In genomic region chr6:97027110-97027677, GRCm38 (mm10) we compare ENCODE assay signal across 10 mouse cellular contexts. TPM values are rescaled to one million over a fixed set of nuclear protein-coding genes. Genes with fewer than 3 reads are reported as not detected.
DNase-seq lines count a peak whose midpoint lies in the region; ATAC-seq and TF ChIP-seq lines count a peak whose summit lies in the region.
"Had no signal": no experiment of that assay in that cellular context is flagged by ENCODE, and none has a peak within 500 bp of the region (broad histone marks: within the 10 kb centered on the region; RNA-seq: fewer than 3 reads in every experiment).

No protein-coding gene starts in this region.

- 40% methylated on average over 5 of the region's 5 CpGs for whole genome bisulfite sequencing in intestine, postnatal 0 days
- WGBS in intestine, embryonic 15.5 days, result 49% methylated on average over 5 of the region's 5 CpGs

- ATAC-seq in intestine, postnatal 0 days, result no peak
- no peak for ATAC-seq in intestine, embryonic 15.5 days
- ATAC-seq: activated CD4-positive, CD25-positive, alpha-beta regulatory T cell, adult 4 months had no signal

- H3K9ac ChIP-seq in intestine, postnatal 0 days (ENCODE audit: low read depth, low read length), result no peak overlapping the region
- no peak overlapping the region for H3K9ac ChIP-seq in intestine, embryonic 15.5 days
- H3K9ac ChIP-seq: heart, embryonic 12.5 days had no signal

- peak; percentile 68 for TF ChIP-seq CTCF in intestine, postnatal 0 days (IDR thresholded peaks at IDR 0.05; ENCODE audit: low read depth)

- no peaks in the 10 kb centered on the region for H3K36me3 ChIP-seq in intestine, postnatal 0 days (ENCODE audit: control insufficient read depth, insufficient read depth)
- no peaks in the 10 kb centered on the region for H3K36me3 ChIP-seq in intestine, embryonic 15.5 days
- H3K36me3 ChIP-seq: heart, embryonic 12.5 days had no signal

- H3K4me3 ChIP-seq in intestine, postnatal 0 days (ENCODE audit: low read depth, low read length), result no peak overlapping the region
- no peak overlapping the region for H3K4me3 ChIP-seq in intestine, embryonic 15.5 days (replicated peaks)
- H3K4me3 ChIP-seq: heart, embryonic 12.5 days had no signal

- DNase-seq in 3T3-L1 (ENCODE audit: low read depth, low spot score) (peak; percentile 60), NIH3T3 (ENCODE audit: low read depth) (peak; percentile 68)
- peak; percentile 66 for DNase-seq in induced T-regulatory cell, adult 2 months (ENCODE audit: low read depth)
- DNase-seq in adrenal gland, postnatal 10 days, result no peak
- DNase-seq in adrenal gland, postnatal 14 days, result no peak
- no peak for DNase-seq in cerebellum, postnatal 4 days (ENCODE audit: low spot score in 2 of 2)

- H3K27ac ChIP-seq in intestine, postnatal 0 days (ENCODE audit: low read depth, low read length), result no peak overlapping the region
- no peak overlapping the region for H3K27ac ChIP-seq in intestine, embryonic 15.5 days

- no peak overlapping the region for H3K4me2 ChIP-seq in intestine, postnatal 0 days (replicated peaks; ENCODE audit: low read depth)
- H3K4me2 ChIP-seq in intestine, embryonic 15.5 days (replicated peaks), result no peak overlapping the region
- H3K4me2 ChIP-seq: heart, embryonic 12.5 days had no signal

- no peaks in the 10 kb centered on the region for H3K9me3 ChIP-seq in intestine, postnatal 0 days (ENCODE audit: control insufficient read depth)
- no peaks in the 10 kb centered on the region for H3K9me3 ChIP-seq in intestine, embryonic 15.5 days
- H3K9me3 ChIP-seq: heart, embryonic 12.5 days had no signal

- H3K4me1 ChIP-seq in intestine, postnatal 0 days (replicated peaks; ENCODE audit: control insufficient read depth, insufficient read depth, low read length), result no peaks in the 10 kb centered on the region
- H3K4me1 ChIP-seq in intestine, embryonic 15.5 days (replicated peaks), result no peaks in the 10 kb centered on the region
- H3K4me1 ChIP-seq: heart, embryonic 12.5 days had no signal

- no peaks in the 10 kb centered on the region for H3K27me3 ChIP-seq in intestine, postnatal 0 days (replicated peaks; ENCODE audit: control insufficient read depth, insufficient read depth, low read length)
- H3K27me3 ChIP-seq in intestine, embryonic 15.5 days (replicated peaks), result no peaks in the 10 kb centered on the region

RNA-seq across cellular contexts. Expression of gene Fam19a4, which starts 33.0 kb away (rescaled TPM):
- 0.05 and 0.08 TPM in 2 replicates for polyA plus RNA-seq in intestine, postnatal 0 days (2015; fragmentation: Nextera tagmentation; extraction: Ambion mirVana)
- 0.08 and 0.09 TPM in 2 replicates for polyA plus RNA-seq in intestine, embryonic 15.5 days (2015; fragmentation: Nextera tagmentation; extraction: Ambion mirVana)
- total RNA-seq in adrenal gland, postnatal 10 days (2021), result under 1 TPM; 0.45 to 0.58 TPM
- total RNA-seq in adrenal gland, postnatal 14 days (2021), result 1.1 and 1.2 TPM in 2 replicates

Comparison
In these comparisons a context has a peak if more than half of its experiments do, and no peak if none do; other contexts are left out.
1. DNase-seq: peak in 3T3-L1 (single experiment), NIH3T3 (single experiment) and induced T-regulatory cell, adult 2 months (single experiment); none in adrenal gland, postnatal 10 days (single experiment), adrenal gland, postnatal 14 days (single experiment) and cerebellum, postnatal 4 days (0 of 2).